Mouse (Mus musculus): ENCODE measurements around the gene 1700019N19Rik.

GRCm38 (mm10) chr19:58832988-58833387 lies 38.7 kb upstream of the 1700019N19Rik start:
- TF ChIP-seq POLR2A (IDR thresholded peaks at IDR 0.05; ENCODE audit: borderline replicate concordance, control insufficient read depth, low read depth, low read length) (no peak), CTCF (IDR thresholded peaks at IDR 0.05; ENCODE audit: control insufficient read depth, insufficient read depth, low read length) (no peak)
